ENCODE assay signal across 12 mouse cellular contexts in the genomic region with DNA sequence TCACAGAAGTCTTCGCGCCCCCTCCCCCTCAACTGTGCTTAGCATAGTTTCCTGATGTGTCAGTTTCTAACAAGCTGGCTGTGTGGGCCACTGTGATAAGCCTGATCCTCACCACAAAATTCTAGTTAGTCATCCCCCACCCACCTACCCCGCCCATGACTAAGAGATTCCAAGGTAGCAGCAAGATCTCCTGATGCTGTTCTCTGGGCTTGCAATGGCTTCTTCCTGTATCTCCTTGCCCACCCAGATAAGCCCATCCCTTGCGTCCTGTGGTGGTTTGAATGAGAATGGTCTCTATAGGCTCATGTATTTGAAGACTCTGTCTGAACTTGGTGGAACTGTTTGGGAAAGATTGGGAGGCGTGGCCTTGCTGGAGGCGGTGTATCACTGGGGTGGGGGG. TPM values are rescaled to one million over a fixed set of nuclear protein-coding genes. Genes with fewer than 3 reads are reported as not detected.
DNase-seq lines count a peak whose midpoint lies in the region; ATAC-seq and TF ChIP-seq lines count a peak whose summit lies in the region.
"Had no signal": no experiment of that assay in that cellular context is flagged by ENCODE, and none has a peak within 500 bp of the region (broad histone marks: within the 10 kb centered on the region; RNA-seq: fewer than 3 reads in every experiment).

No protein-coding gene starts in this region.

- peak overlapping the region; percentile 8; the same call in 1 of the 2 replicates for H3K4me2 ChIP-seq in heart, embryonic 13.5 days
- H3K4me2 ChIP-seq in liver, postnatal 0 days (ENCODE audit: low read depth, low read length) = peak overlapping the region; percentile 49
- H3K4me2 ChIP-seq in forebrain, embryonic 15.5 days (replicated peaks) = no peak overlapping the region
- H3K4me2 ChIP-seq: forebrain, embryonic 13.5 days; limb, embryonic 15.5 days had no signal

- no peaks in the 10 kb centered on the region for H3K27me3 ChIP-seq in heart, embryonic 13.5 days (replicated peaks)
- no peaks in the 10 kb centered on the region for H3K27me3 ChIP-seq in liver, postnatal 0 days (ENCODE audit: insufficient read depth, low read length)
- no peaks in the 10 kb centered on the region for H3K27me3 ChIP-seq in forebrain, embryonic 15.5 days
- H3K27me3 ChIP-seq: forebrain, embryonic 13.5 days; limb, embryonic 15.5 days had no signal

- no peak overlapping the region; the same call in 1 of the 2 replicates for H3K27ac ChIP-seq in heart, embryonic 13.5 days (replicated peaks)
- peak overlapping the region; percentile 85 for H3K27ac ChIP-seq in liver, postnatal 0 days (ENCODE audit: low read depth)
- no peak overlapping the region for H3K27ac ChIP-seq in forebrain, embryonic 15.5 days (replicated peaks)
- H3K27ac ChIP-seq: forebrain, embryonic 13.5 days; limb, embryonic 15.5 days had no signal

- DNase-seq in heart, adult 11 months = no peak
- DNase-seq in CD4-positive, CD25-positive, alpha-beta regulatory T cell, adult 2 months (ENCODE audit: low read depth, low spot score) = peak; percentile 69
- peak; percentile 76 for DNase-seq in liver, postnatal 0 days
- no peak for DNase-seq in kidney, postnatal 36 days
- DNase-seq in retina, embryonic 14.5 days (ENCODE audit: low spot score) = no peak
- DNase-seq: cerebellum, adult 11-12 months; kidney, postnatal 4 days had no signal

- peak; percentile 92 for TF ChIP-seq EP300 in liver, postnatal 0 days (IDR thresholded peaks at IDR 0.05; ENCODE audit: low read depth)

- TF ChIP-seq CTCF in liver, postnatal 0 days (IDR thresholded peaks at IDR 0.05; ENCODE audit: low read depth) = no peak

- 0 out of 2 replicates have a peak, but pooled peaks cover 7% of the 10 kb centered on the region for H3K9me3 ChIP-seq in heart, embryonic 13.5 days
- H3K9me3 ChIP-seq in liver, postnatal 0 days (ENCODE audit: low read length) = peaks cover 2% of the 10 kb centered on the region; the same call in 1 of the 2 replicates
- H3K9me3 ChIP-seq in forebrain, embryonic 15.5 days = no peaks in the 10 kb centered on the region
- H3K9me3 ChIP-seq: forebrain, embryonic 13.5 days; limb, embryonic 15.5 days had no signal

- H3K4me1 ChIP-seq in heart, embryonic 13.5 days = peaks cover 18% of the 10 kb centered on the region
- peaks cover 32% of the 10 kb centered on the region for H3K4me1 ChIP-seq in liver, postnatal 0 days (ENCODE audit: insufficient read depth)
- H3K4me1 ChIP-seq in forebrain, embryonic 15.5 days = peaks cover 8% of the 10 kb centered on the region; the same call in 1 of the 2 replicates

- peaks cover 13% of the 10 kb centered on the region for H3K36me3 ChIP-seq in heart, embryonic 13.5 days
- peaks cover 19% of the 10 kb centered on the region for H3K36me3 ChIP-seq in liver, postnatal 0 days (replicated peaks; ENCODE audit: insufficient read depth, low read length)
- no peaks in the 10 kb centered on the region for H3K36me3 ChIP-seq in forebrain, embryonic 15.5 days

- WGBS in heart, embryonic 13.5 days = 88% methylated on average over 6 of the region's 6 CpGs
- 62% methylated on average over 6 of the region's 6 CpGs for WGBS in liver, postnatal 0 days (ENCODE audit: insufficient replicate concordance)
- WGBS in forebrain, embryonic 15.5 days = 97% methylated on average over 6 of the region's 6 CpGs

- H3K9ac ChIP-seq in heart, embryonic 13.5 days = no peak overlapping the region
- H3K9ac ChIP-seq in liver, postnatal 0 days (replicated peaks) = no peak overlapping the region
- no peak overlapping the region for H3K9ac ChIP-seq in forebrain, embryonic 15.5 days (replicated peaks)
- H3K9ac ChIP-seq: forebrain, embryonic 13.5 days; limb, embryonic 15.5 days had no signal

- peak; percentile 68; the same call in 1 of the 2 replicates for ATAC-seq in heart, embryonic 13.5 days (ENCODE audit: extremely low read depth, insufficient number of reproducible peaks, low FRiP score, low TSS enrichment)
- ATAC-seq in common myeloid progenitor, adult 5-6 weeks (replicated peaks; ENCODE audit: low read depth, poor library complexity, severe bottlenecking) = peak; percentile 54
- peak; percentile 78 for ATAC-seq in liver, postnatal 0 days
- no peak for ATAC-seq in forebrain, embryonic 15.5 days (replicated peaks)
- ATAC-seq: forebrain, embryonic 13.5 days had no signal

- no peak overlapping the region for H3K4me3 ChIP-seq in heart, embryonic 13.5 days
- H3K4me3 ChIP-seq in liver, postnatal 0 days (ENCODE audit: low read depth, low read length) = no peak overlapping the region
- no peak overlapping the region for H3K4me3 ChIP-seq in forebrain, embryonic 15.5 days
- H3K4me3 ChIP-seq: forebrain, embryonic 13.5 days; limb, embryonic 15.5 days had no signal

RNA-seq across cellular contexts. Expression of gene H2-T24, which starts 18.4 kb away (rescaled TPM):
- polyA plus RNA-seq in heart, embryonic 13.5 days (2015; fragmentation: Nextera tagmentation; extraction: Ambion mirVana) = 2.4 and 2.8 TPM in 2 replicates
- 15.3 and 16.4 TPM in 2 replicates for total RNA-seq in common myeloid progenitor, adult 5-6 weeks (2017)
- 4.6 and 5.4 TPM in 2 replicates for polyA plus RNA-seq in liver, postnatal 0 days (2015; fragmentation: Nextera tagmentation; extraction: Ambion mirVana)
- polyA plus RNA-seq in forebrain, embryonic 15.5 days (2015; fragmentation: Nextera tagmentation; extraction: Ambion mirVana) = 5.4 and 5.8 TPM in 2 replicates

RNA-seq across cellular contexts. Expression of gene Prr3, which starts 21.9 kb away (rescaled TPM):
- polyA plus RNA-seq in heart, embryonic 13.5 days (2015; fragmentation: Nextera tagmentation; extraction: Ambion mirVana) = 17.6 and 18.1 TPM in 2 replicates
- total RNA-seq in common myeloid progenitor, adult 5-6 weeks (2017) = 8.3 and 9.7 TPM in 2 replicates
- polyA plus RNA-seq in liver, postnatal 0 days (2015; fragmentation: Nextera tagmentation; extraction: Ambion mirVana) = 6.1 and 6.3 TPM in 2 replicates
- 76.8 and 92.2 TPM in 2 replicates for polyA plus RNA-seq in forebrain, embryonic 15.5 days (2015; fragmentation: Nextera tagmentation; extraction: Ambion mirVana)

RNA-seq across cellular contexts. Expression of gene Gnl1, which starts 22.3 kb away (rescaled TPM):
- 38.9 and 40.3 TPM in 2 replicates for polyA plus RNA-seq in heart, embryonic 13.5 days (2015; fragmentation: Nextera tagmentation; extraction: Ambion mirVana)
- total RNA-seq in common myeloid progenitor, adult 5-6 weeks (2017) = 23.0 and 23.1 TPM in 2 replicates
- 9.5 and 10.8 TPM in 2 replicates for polyA plus RNA-seq in liver, postnatal 0 days (2015; fragmentation: Nextera tagmentation; extraction: Ambion mirVana)
- 57.0 and 59.2 TPM in 2 replicates for polyA plus RNA-seq in forebrain, embryonic 15.5 days (2015; fragmentation: Nextera tagmentation; extraction: Ambion mirVana)

RNA-seq across cellular contexts. Expression of gene H2-T23, which starts 30.7 kb away (rescaled TPM):
- polyA plus RNA-seq in heart, embryonic 13.5 days (2015; fragmentation: Nextera tagmentation; extraction: Ambion mirVana) = 4.8 and 5.0 TPM in 2 replicates
- total RNA-seq in common myeloid progenitor, adult 5-6 weeks (2017) = 128 and 151 TPM in 2 replicates
- polyA plus RNA-seq in liver, postnatal 0 days (2015; fragmentation: Nextera tagmentation; extraction: Ambion mirVana) = 113 and 120 TPM in 2 replicates
- 6.9 and 7.0 TPM in 2 replicates for polyA plus RNA-seq in forebrain, embryonic 15.5 days (2015; fragmentation: Nextera tagmentation; extraction: Ambion mirVana)

RNA-seq across cellular contexts. Expression of gene Abcf1, which starts 32.4 kb away (rescaled TPM):
- polyA plus RNA-seq in heart, embryonic 13.5 days (2015; fragmentation: Nextera tagmentation; extraction: Ambion mirVana) = 64.6 and 67.6 TPM in 2 replicates
- 236 and 291 TPM in 2 replicates for total RNA-seq in common myeloid progenitor, adult 5-6 weeks (2017)
- polyA plus RNA-seq in liver, postnatal 0 days (2015; fragmentation: Nextera tagmentation; extraction: Ambion mirVana) = 37.8 and 47.7 TPM in 2 replicates
- 88.3 and 90.3 TPM in 2 replicates for polyA plus RNA-seq in forebrain, embryonic 15.5 days (2015; fragmentation: Nextera tagmentation; extraction: Ambion mirVana)

Comparison
In these comparisons a context has a peak if more than half of its experiments do, and no peak if none do; other contexts are left out.
1. DNase-seq: peak in CD4-positive, CD25-positive, alpha-beta regulatory T cell, adult 2 months (single experiment) and liver, postnatal 0 days (single experiment); none in heart, adult 11 months (single experiment), kidney, postnatal 36 days (0 of 2) and retina, embryonic 14.5 days (single experiment).